Mouse (Mus musculus) MEL (cell line): ENCODE data around the gene Dph1.

Experiments used
- CHD1 ChIP-seq: IDR thresholded peaks from 2 replicates; pipeline ENCODE4 v1.6.1; 2012; ENCODE audit warnings: low read depth, mild to moderate bottlenecking, inconsistent platforms, low read length, improper control_type of control experiment
- CHD2 ChIP-seq: IDR thresholded peaks from 2 replicates; pipeline ENCODE4 v1.6.1; 2011; ENCODE audit warnings: low read length, improper control_type of control experiment
- CTCF ChIP-seq, 3 experiments: IDR thresholded peaks in 2 of 3; conservative IDR thresholded peaks in 1 of 3; 2 replicates each; pipeline ENCODE4 v1.5.1; 2011 to 2012; ENCODE audit warnings: low read length in 3 of 3, low read depth in 2 of 3, mild to moderate bottlenecking in 2 of 3, improper control_type of control experiment in 1 of 3, inconsistent platforms in 1 of 3, mixed read lengths in 1 of 3, moderate library complexity in 1 of 3; ENCODE audit not compliant: control insufficient read depth in 1 of 3, insufficient read depth in 1 of 3, poor library complexity in 1 of 3, severe bottlenecking in 1 of 3
- E2F4 ChIP-seq: IDR thresholded peaks from 2 replicates; pipeline ENCODE4 v1.6.1; 2011; ENCODE audit warnings: low read depth, low read length, improper control_type of control experiment, borderline replicate concordance
- ETS1 ChIP-seq: IDR thresholded peaks from 2 replicates; pipeline ENCODE4 v1.6.1; 2012; ENCODE audit warnings: low read depth, mild to moderate bottlenecking, inconsistent platforms, low read length, improper control_type of control experiment, moderate library complexity
- GABPA ChIP-seq: IDR thresholded peaks from 2 replicates; pipeline ENCODE4 v1.6.1; 2012; ENCODE audit warnings: low read depth, mild to moderate bottlenecking, inconsistent platforms, low read length, improper control_type of control experiment, moderate library complexity
- GATA1 ChIP-seq: IDR thresholded peaks from 2 replicates; pipeline ENCODE4 v1.6.1; 2011; ENCODE audit warnings: low read depth, low read length, improper control_type of control experiment
- HCFC1 ChIP-seq: IDR thresholded peaks from 2 replicates; pipeline ENCODE4 v1.6.1; 2012; ENCODE audit warnings: low read depth, mild to moderate bottlenecking, inconsistent platforms, low read length, improper control_type of control experiment, moderate library complexity
- JUND ChIP-seq: IDR thresholded peaks from 2 replicates; pipeline ENCODE4 v1.6.1; 2011; ENCODE audit warnings: low read depth, mild to moderate bottlenecking, improper control_type of control experiment, low read length
- MEF2A ChIP-seq: IDR thresholded peaks from 2 replicates; pipeline ENCODE4 v1.6.1; 2014; ENCODE audit warnings: low read depth, mild to moderate bottlenecking, inconsistent platforms, low read length, improper control_type of control experiment; ENCODE audit not compliant: poor library complexity, insufficient replicate concordance, severe bottlenecking; ENCODE audit errors: extremely low read depth
- MYC ChIP-seq: IDR thresholded peaks from 2 replicates; pipeline ENCODE4 v1.6.1; 2011; ENCODE audit warnings: low read depth, mild to moderate bottlenecking, low read length, improper control_type of control experiment, moderate library complexity
- POLR2A ChIP-seq, 2 experiments: IDR thresholded peaks; 2 replicates each; pipeline ENCODE4 v1.6.1; 2011 to 2012; ENCODE audit warnings: low read length in 2 of 2, mild to moderate bottlenecking in 2 of 2, control low read depth in 1 of 2, improper control_type of control experiment in 1 of 2, low read depth in 1 of 2, moderate library complexity in 1 of 2; ENCODE audit not compliant: control insufficient read depth in 1 of 2, insufficient read depth in 1 of 2, poor library complexity in 1 of 2
- ZNF384 ChIP-seq: IDR thresholded peaks from 2 replicates; pipeline ENCODE4 v1.6.1; 2012; ENCODE audit warnings: low read depth, mild to moderate bottlenecking, inconsistent platforms, low read length, improper control_type of control experiment

DNA sequence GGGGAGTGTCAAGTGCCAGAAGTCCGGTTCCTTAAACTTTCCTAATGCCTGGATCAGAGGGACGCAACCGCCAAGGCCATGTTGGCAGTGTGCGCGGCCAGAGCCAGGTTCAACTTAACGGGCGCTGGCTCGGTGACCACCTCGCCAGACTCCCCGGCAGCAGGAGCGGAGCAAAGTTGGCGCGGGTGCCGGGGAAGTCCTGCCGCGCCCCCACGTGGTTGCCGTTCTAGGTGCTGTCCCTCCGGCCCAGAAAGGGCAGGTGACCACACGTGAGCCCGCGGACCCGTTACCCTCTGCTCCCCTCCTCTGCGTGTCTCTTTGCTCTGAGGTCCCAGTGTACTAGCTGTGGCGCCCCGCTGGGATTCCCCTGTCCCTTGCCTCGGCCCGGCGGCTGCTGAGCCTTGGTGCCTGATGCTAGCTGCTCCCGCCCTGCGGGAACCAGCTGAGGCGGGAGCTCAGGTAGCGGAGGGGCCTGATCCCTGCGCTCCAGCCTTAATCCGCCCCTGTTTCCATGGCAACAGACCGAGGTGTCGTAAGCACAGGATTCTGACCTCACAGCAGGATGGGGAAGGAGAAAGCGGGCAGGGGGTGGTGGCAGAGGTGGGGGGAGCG is 3.9 kb upstream of the Dph1 start:
- TF ChIP-seq ETS1, result no peak
- no peak for TF ChIP-seq E2F4
- no peak for TF ChIP-seq POLR2A (IDR thresholded peaks at IDR 0.05; ENCODE audit: control insufficient read depth in 1 of 2, insufficient read depth in 1 of 2, low read depth in 1 of 2, low read length in 2 of 2, poor library complexity in 1 of 2)
- TF ChIP-seq GABPA, result no peak
- TF ChIP-seq JUND, result no peak
- TF ChIP-seq CTCF (IDR thresholded peaks at IDR 0.05 in 2 of 3, conservative IDR thresholded peaks at IDR 0.05 in 1 of 3; ENCODE audit: control insufficient read depth in 1 of 3, insufficient read depth in 1 of 3, low read depth in 2 of 3, low read length in 3 of 3, poor library complexity in 1 of 3, severe bottlenecking in 1 of 3), result peak in 2 of 3 experiments; percentile 26 to 48; a peak in 4 of 6 replicates
- TF ChIP-seq MEF2A, result no peak
- no peak for TF ChIP-seq ZNF384
- no peak for TF ChIP-seq CHD2
- no peak for TF ChIP-seq CHD1
- TF ChIP-seq HCFC1, result no peak
- no peak for TF ChIP-seq MYC
- no peak for TF ChIP-seq GATA1
